Mouse (Mus musculus): ENCODE measurements around the gene Ccdc40. TPM values are rescaled to one million over a fixed set of nuclear protein-coding genes. Genes with fewer than 3 reads are reported as not detected.

The Ccdc40 gene
- polyA plus RNA-seq, 1 experiment from 2014 or later = 2.4 TPM

DNA sequence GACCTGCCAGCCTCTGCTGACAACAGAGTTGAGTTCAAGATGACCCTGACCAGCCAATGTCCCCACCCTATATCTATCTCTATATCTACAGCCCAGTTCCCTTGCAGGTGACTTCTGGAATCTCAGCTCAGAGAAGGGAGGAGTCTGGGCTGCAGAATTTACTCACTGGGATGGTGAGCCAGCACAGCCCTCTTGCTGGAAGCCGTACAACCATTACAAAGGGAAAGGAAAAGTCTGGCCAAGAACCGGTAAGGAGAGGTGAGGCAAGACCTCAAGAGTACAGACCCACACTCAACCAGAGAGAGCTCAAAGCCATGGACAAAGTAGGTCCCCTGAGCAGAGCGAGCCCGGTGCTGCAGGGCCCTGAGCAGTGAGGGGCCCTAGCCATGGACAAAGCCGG is 36.2 kb upstream of the Ccdc40 start:
- no peak for ATAC-seq
- Histone ChIP-seq H3K9me3 (replicated peaks) (no peaks in the 10 kb centered on the region), H3K4me1 (peaks cover 6% of the 10 kb centered on the region; the same call in 1 of the 2 replicates), H3K4me3 (no peak overlapping the region), H3K9ac (no peak overlapping the region), H3K27me3 (replicated peaks) (0 out of 2 replicates have a peak, but pooled peaks cover 6% of the 10 kb centered on the region), H3K27ac (no peak overlapping the region), H3K36me3 (no peaks in the 10 kb centered on the region), H3K4me2 (no peak overlapping the region)
- 73% methylated on average over 5 of the region's 5 CpGs for WGBS (ENCODE audit: insufficient replicate concordance)

DNA sequence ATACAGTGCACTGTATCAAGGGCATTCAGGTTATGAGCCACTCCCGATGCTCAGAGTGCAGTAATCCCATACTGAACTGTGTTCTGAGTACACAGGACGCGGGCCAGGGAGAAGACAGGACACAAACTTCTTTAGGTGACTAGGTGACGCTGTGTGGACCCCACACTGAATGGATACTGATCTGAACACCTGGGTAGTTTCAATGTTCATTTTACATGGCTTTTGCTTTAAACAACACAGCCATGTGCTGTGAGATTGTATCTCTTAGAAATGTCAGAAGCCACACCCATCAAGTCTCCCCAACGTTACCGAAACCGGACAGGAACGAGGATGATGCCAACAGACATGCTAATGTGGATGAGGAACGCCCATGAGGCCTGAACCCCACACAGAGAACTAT is 35.8 kb upstream of the Ccdc40 start:
- Histone ChIP-seq H3K27ac (no peak overlapping the region), H3K9me3 (replicated peaks) (no peaks in the 10 kb centered on the region), H3K9ac (no peak overlapping the region), H3K27me3 (replicated peaks) (0 out of 2 replicates have a peak, but pooled peaks cover 6% of the 10 kb centered on the region), H3K4me2 (no peak overlapping the region), H3K36me3 (no peaks in the 10 kb centered on the region), H3K4me3 (no peak overlapping the region), H3K4me1 (peaks cover 3% of the 10 kb centered on the region; the same call in 1 of the 2 replicates)
- ATAC-seq = no peak
- WGBS (ENCODE audit: insufficient replicate concordance) = 77% methylated on average over 9 of the region's 9 CpGs

- H3K9me3 ChIP-seq (replicated peaks) = no peaks in the 10 kb centered on the region
- no peak overlapping the region for H3K4me2 ChIP-seq
- H3K27me3 ChIP-seq (replicated peaks) = no peaks in the 10 kb centered on the region
- no peak overlapping the region for H3K27ac ChIP-seq
- no peak for ATAC-seq
- H3K9ac ChIP-seq = no peak overlapping the region
- no peaks in the 10 kb centered on the region for H3K4me1 ChIP-seq
- H3K36me3 ChIP-seq = no peaks in the 10 kb centered on the region
- WGBS (ENCODE audit: insufficient replicate concordance) = 77% methylated on average over 18 of the region's 18 CpGs
- H3K4me3 ChIP-seq = no peak overlapping the region
Measured at GRCm38 (mm10) chr11:119197618-119198563, 30.5 kb upstream of the Ccdc40 start.

DNA sequence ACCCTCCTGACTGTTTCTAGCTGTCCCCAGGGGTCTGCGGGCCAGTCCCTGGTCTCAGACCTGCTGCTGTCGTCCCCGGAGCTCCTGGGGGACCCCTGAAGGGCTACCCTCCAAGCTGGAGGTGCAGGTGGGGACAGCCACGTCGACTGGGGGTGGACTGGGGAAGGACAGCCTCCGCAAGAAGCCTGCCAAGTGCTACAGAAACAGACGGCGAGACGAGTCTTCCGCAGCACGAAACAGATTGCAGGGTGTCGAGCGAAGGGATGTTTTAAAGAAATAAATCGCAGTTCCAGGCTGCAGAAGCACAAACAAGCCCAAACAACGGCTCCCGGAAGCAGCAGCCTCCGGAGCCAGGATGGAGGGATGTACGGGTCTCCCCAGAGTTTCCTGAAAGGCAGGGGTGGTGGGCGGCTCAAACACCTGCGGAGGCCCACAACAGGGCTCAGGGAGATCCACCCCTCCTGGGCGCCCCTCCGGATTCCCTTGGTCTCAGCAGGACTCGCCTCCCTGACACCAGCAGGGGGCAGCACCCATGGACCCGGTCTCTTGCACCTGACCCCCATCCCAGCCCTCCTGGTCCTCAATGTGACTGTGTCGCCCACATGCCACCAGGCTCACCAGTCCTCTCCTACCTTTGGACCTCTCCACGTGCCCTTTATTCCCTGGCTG is 29.7 kb upstream of the Ccdc40 start:
- H3K4me1 ChIP-seq = no peaks in the 10 kb centered on the region
- no peak for ATAC-seq
- no peak overlapping the region for H3K27ac ChIP-seq
- no peak overlapping the region for H3K4me3 ChIP-seq
- 62% methylated on average over 26 of the region's 26 CpGs for WGBS (ENCODE audit: insufficient replicate concordance)
- H3K9me3 ChIP-seq (replicated peaks) = no peaks in the 10 kb centered on the region
- H3K4me2 ChIP-seq = no peak overlapping the region
- no peaks in the 10 kb centered on the region for H3K27me3 ChIP-seq (replicated peaks)
- no peak overlapping the region for H3K9ac ChIP-seq
- no peaks in the 10 kb centered on the region for H3K36me3 ChIP-seq

GRCm38 (mm10) chr11:119199233-119199601 is 29.2 kb upstream of the Ccdc40 start:
- Histone ChIP-seq H3K27me3 (replicated peaks) (no peaks in the 10 kb centered on the region), H3K27ac (no peak overlapping the region), H3K4me1 (no peaks in the 10 kb centered on the region), H3K9me3 (replicated peaks) (no peaks in the 10 kb centered on the region), H3K4me2 (no peak overlapping the region), H3K9ac (no peak overlapping the region), H3K36me3 (no peaks in the 10 kb centered on the region), H3K4me3 (no peak overlapping the region)
- no peak for ATAC-seq
- WGBS (ENCODE audit: insufficient replicate concordance) = 74% methylated on average over 4 of the region's 4 CpGs

DNA sequence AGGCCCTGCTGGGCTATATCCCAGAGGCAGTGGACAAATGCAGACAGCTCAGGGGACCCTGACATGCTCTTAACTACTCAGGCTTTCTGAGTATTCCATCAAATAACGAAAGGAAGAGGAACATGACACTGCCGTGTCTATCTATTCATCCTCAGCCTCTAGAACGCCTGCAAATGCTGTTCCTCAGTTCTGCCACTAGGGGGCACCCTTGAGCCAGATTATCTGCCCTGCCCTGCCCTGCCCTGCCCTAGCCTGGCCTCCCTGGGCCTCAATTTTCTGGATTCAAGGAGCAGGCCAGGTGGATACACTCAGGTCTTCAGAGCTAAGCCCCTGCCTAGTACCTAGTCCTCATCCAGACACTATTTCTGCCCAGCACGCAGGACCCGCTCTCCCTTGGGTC is 24.9 kb upstream of the Ccdc40 start:
- Histone ChIP-seq H3K4me2 (no peak overlapping the region), H3K4me1 (no peaks in the 10 kb centered on the region), H3K27ac (no peak overlapping the region), H3K9ac (no peak overlapping the region), H3K27me3 (replicated peaks) (no peaks in the 10 kb centered on the region), H3K4me3 (no peak overlapping the region), H3K9me3 (replicated peaks) (no peaks in the 10 kb centered on the region), H3K36me3 (peaks cover 11% of the 10 kb centered on the region; the same call in 1 of the 2 replicates)
- no peak for ATAC-seq
- 45% methylated on average over 5 of the region's 5 CpGs for WGBS (ENCODE audit: insufficient replicate concordance)

GRCm38 (mm10) chr11:119205738-119206137 is 22.6 kb upstream of the Ccdc40 start:
- H3K4me1 ChIP-seq = no peaks in the 10 kb centered on the region
- WGBS (ENCODE audit: insufficient replicate concordance) = 74% methylated on average over 10 of the region's 10 CpGs

GRCm38 (mm10) chr11:119206562-119206961 is 21.8 kb upstream of the Ccdc40 start:
- 0 out of 2 replicates have a peak, but pooled peaks cover 4% of the 10 kb centered on the region for H3K27me3 ChIP-seq (replicated peaks)
- H3K27ac ChIP-seq = no peak overlapping the region
- no peak overlapping the region for H3K4me2 ChIP-seq
- no peak overlapping the region for H3K4me3 ChIP-seq
- no peak for ATAC-seq
- H3K9me3 ChIP-seq (replicated peaks) = no peaks in the 10 kb centered on the region
- peaks cover 17% of the 10 kb centered on the region; the same call in 1 of the 2 replicates for H3K36me3 ChIP-seq
- no peak overlapping the region for H3K9ac ChIP-seq
- H3K4me1 ChIP-seq = peaks cover 2% of the 10 kb centered on the region; the same call in 1 of the 2 replicates
- WGBS (ENCODE audit: insufficient replicate concordance) = 31% methylated on average over 5 of the region's 5 CpGs

More at GRCm38 (mm10) chr11:119205738-119206137, 22.6 kb upstream of the Ccdc40 start:
- Histone ChIP-seq H3K27me3 (replicated peaks) (0 out of 2 replicates have a peak, but pooled peaks cover 4% of the 10 kb centered on the region), H3K9me3 (replicated peaks) (no peaks in the 10 kb centered on the region), H3K27ac (no peak overlapping the region), H3K36me3 (peaks cover 17% of the 10 kb centered on the region; the same call in 1 of the 2 replicates), H3K4me3 (no peak overlapping the region), H3K4me2 (no peak overlapping the region), H3K9ac (no peak overlapping the region)
- ATAC-seq = no peak

GRCm38 (mm10) chr11:119207986-119208385 is 20.4 kb upstream of the Ccdc40 start:
- Histone ChIP-seq H3K4me1 (peaks cover 6% of the 10 kb centered on the region; the same call in 1 of the 2 replicates), H3K27ac (no peak overlapping the region), H3K9me3 (replicated peaks) (no peaks in the 10 kb centered on the region), H3K27me3 (replicated peaks) (0 out of 2 replicates have a peak, but pooled peaks cover 4% of the 10 kb centered on the region), H3K4me3 (no peak overlapping the region), H3K36me3 (peaks cover 17% of the 10 kb centered on the region; the same call in 1 of the 2 replicates), H3K4me2 (no peak overlapping the region), H3K9ac (no peak overlapping the region)
- WGBS (ENCODE audit: insufficient replicate concordance) = 69% methylated on average over 6 of the region's 6 CpGs
- no peak for ATAC-seq

DNA sequence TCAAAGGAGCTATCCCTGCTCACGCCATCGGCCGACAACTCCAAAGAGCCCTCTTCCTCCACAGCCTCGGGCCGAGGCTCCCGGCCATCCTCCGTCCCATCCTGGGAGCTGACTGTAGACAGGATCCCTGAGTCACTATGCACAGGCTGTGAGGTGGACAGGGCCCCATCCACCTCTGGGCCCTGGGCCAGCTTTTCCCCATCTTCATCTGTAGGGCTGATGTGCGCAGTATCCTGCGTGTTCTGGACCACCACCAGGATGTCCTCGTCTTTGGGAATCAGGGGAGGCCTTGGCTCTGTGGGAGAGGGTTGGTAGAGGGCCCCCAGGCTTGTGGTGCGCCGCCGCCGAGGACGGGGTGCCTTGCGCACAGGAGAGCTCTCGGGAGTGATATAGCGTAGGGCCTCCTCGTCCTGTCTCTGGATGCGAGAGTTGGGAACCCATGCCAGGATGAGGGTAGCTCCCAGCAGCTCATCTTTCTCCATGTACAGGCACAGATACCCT is 19.5 kb upstream of the Ccdc40 start:
- H3K36me3 ChIP-seq = peaks cover 17% of the 10 kb centered on the region; the same call in 1 of the 2 replicates
- H3K27me3 ChIP-seq (replicated peaks) = 0 out of 2 replicates have a peak, but pooled peaks cover 4% of the 10 kb centered on the region
- H3K4me2 ChIP-seq = no peak overlapping the region
- H3K27ac ChIP-seq = no peak overlapping the region
- 84% methylated on average over 20 of the region's 20 CpGs for WGBS (ENCODE audit: insufficient replicate concordance)
- no peak overlapping the region for H3K4me3 ChIP-seq
- no peak overlapping the region for H3K9ac ChIP-seq
- ATAC-seq = no peak
- peaks cover 15% of the 10 kb centered on the region for H3K4me1 ChIP-seq
- no peaks in the 10 kb centered on the region for H3K9me3 ChIP-seq (replicated peaks)

- Histone ChIP-seq H3K27me3 (replicated peaks) (0 out of 2 replicates have a peak, but pooled peaks cover 4% of the 10 kb centered on the region), H3K4me3 (no peak overlapping the region), H3K4me2 (no peak overlapping the region), H3K4me1 (peaks cover 21% of the 10 kb centered on the region), H3K36me3 (peaks cover 17% of the 10 kb centered on the region; the same call in 1 of the 2 replicates), H3K9me3 (replicated peaks) (no peaks in the 10 kb centered on the region), H3K27ac (no peak overlapping the region), H3K9ac (no peak overlapping the region)
- ATAC-seq = no peak
- 72% methylated on average over 10 of the region's 10 CpGs for WGBS (ENCODE audit: insufficient replicate concordance)
Measured at GRCm38 (mm10) chr11:119209371-119210025, 18.9 kb upstream of the Ccdc40 start.

Data from liver, embryonic 12.5 days (tissue).